In the genomic region with DNA sequence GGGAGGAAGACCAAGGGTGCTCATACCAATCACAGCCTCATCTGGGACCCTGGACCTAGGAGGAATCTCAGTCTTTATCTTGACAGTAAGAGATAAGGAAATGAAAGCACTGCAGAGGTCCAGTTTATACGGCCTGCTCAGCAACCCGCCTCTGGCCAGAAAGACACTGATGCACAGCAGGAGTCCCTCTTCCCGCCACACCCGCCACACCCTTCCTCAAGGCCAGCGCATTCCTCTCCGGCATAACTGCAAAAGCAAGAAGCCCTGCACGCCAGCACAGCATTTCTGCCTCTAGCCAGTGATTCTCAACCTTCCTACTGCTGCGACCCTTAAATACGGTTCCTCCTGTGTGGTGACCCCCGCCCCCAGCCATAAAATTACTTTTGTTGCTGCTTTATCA, we compare ENCODE assay signal across 18 mouse cellular contexts. TPM values are rescaled to one million over a fixed set of nuclear protein-coding genes. Genes with fewer than 3 reads are reported as not detected.
DNase-seq lines count a peak whose midpoint lies in the region; ATAC-seq lines count a peak whose summit lies in the region.
"Had no signal": no experiment of that assay in that cellular context is flagged by ENCODE, and none has a peak within 500 bp of the region (broad histone marks: within the 10 kb centered on the region; RNA-seq: fewer than 3 reads in every experiment).

No protein-coding gene starts in this region.

- no peak overlapping the region for H3K4me3 ChIP-seq in limb, embryonic 15.5 days
- H3K4me3 ChIP-seq in limb, embryonic 10.5 days: no peak overlapping the region
- H3K4me3 ChIP-seq in stomach, embryonic 16.5 days (replicated peaks; ENCODE audit: low read length): no peak overlapping the region
- no peak overlapping the region for H3K4me3 ChIP-seq in hindbrain, embryonic 10.5 days
- H3K4me3 ChIP-seq: embryonic facial prominence, embryonic 12.5 days; midbrain, embryonic 10.5 days had no signal

- no peaks in the 10 kb centered on the region for H3K9me3 ChIP-seq in limb, embryonic 15.5 days
- no peaks in the 10 kb centered on the region for H3K9me3 ChIP-seq in limb, embryonic 10.5 days (replicated peaks)
- no peaks in the 10 kb centered on the region for H3K9me3 ChIP-seq in stomach, embryonic 16.5 days (replicated peaks; ENCODE audit: control insufficient read depth, low read length)
- no peaks in the 10 kb centered on the region for H3K9me3 ChIP-seq in hindbrain, embryonic 10.5 days
- H3K9me3 ChIP-seq: embryonic facial prominence, embryonic 12.5 days; midbrain, embryonic 10.5 days had no signal

- H3K4me2 ChIP-seq in limb, embryonic 15.5 days: no peak overlapping the region
- no peak overlapping the region for H3K4me2 ChIP-seq in stomach, embryonic 16.5 days (ENCODE audit: low read depth, low read length)
- H3K4me2 ChIP-seq: embryonic facial prominence, embryonic 12.5 days; liver, embryonic 11.5 days had no signal

- ATAC-seq in limb, embryonic 15.5 days (ENCODE audit: insufficient number of reproducible peaks, low FRiP score, low TSS enrichment, low read depth): no peak
- ATAC-seq in stomach, embryonic 16.5 days (ENCODE audit: insufficient read depth, low FRiP score): no peak
- ATAC-seq: forebrain, embryonic 16.5 days; hindbrain, embryonic 16.5 days had no signal

- DNase-seq in limb, embryonic 10.5 days (ENCODE audit: low spot score): no peak
- peak; percentile 89 for DNase-seq in R1 (ENCODE audit: low read depth, low spot score)
- DNase-seq in lung, postnatal 10 days: peak; percentile 50
- DNase-seq in hindbrain, embryonic 10.5 days (ENCODE audit: low spot score): no peak
- no peak for DNase-seq in adrenal gland, adult 8-10 months
- DNase-seq in right cerebral cortex, adult 2 months (ENCODE audit: low spot score in 2 of 2): no peak
- DNase-seq: adrenal gland, postnatal 36 days; cerebellum, adult 2 months; layer of hippocampus, postnatal 36 days; right cerebral cortex, postnatal 4 days; thymus, postnatal 14 days had no signal

- no peak overlapping the region for H3K9ac ChIP-seq in limb, embryonic 15.5 days
- no peak overlapping the region for H3K9ac ChIP-seq in stomach, embryonic 16.5 days (ENCODE audit: low read length)
- H3K9ac ChIP-seq: embryonic facial prominence, embryonic 12.5 days had no signal

- peaks cover 15% of the 10 kb centered on the region for H3K4me1 ChIP-seq in limb, embryonic 15.5 days
- peaks cover 6% of the 10 kb centered on the region; the same call in 1 of the 2 replicates for H3K4me1 ChIP-seq in limb, embryonic 10.5 days
- peaks cover 17% of the 10 kb centered on the region for H3K4me1 ChIP-seq in stomach, embryonic 16.5 days (ENCODE audit: control insufficient read depth, insufficient read depth, low read length)
- peaks cover 10% of the 10 kb centered on the region; the same call in 1 of the 2 replicates for H3K4me1 ChIP-seq in hindbrain, embryonic 10.5 days (replicated peaks)

- peak overlapping the region; percentile 47; the same call in 1 of the 2 replicates for H3K27ac ChIP-seq in limb, embryonic 15.5 days
- H3K27ac ChIP-seq in limb, embryonic 10.5 days: no peak overlapping the region
- H3K27ac ChIP-seq in stomach, embryonic 16.5 days (ENCODE audit: low read length): peak overlapping the region; percentile 82
- H3K27ac ChIP-seq in hindbrain, embryonic 10.5 days: no peak overlapping the region
- H3K27ac ChIP-seq: embryonic facial prominence, embryonic 12.5 days; midbrain, embryonic 10.5 days had no signal

- 68% methylated on average over 10 of the region's 10 CpGs for WGBS in limb, embryonic 15.5 days
- WGBS in limb, embryonic 10.5 days: 84% methylated on average over 10 of the region's 10 CpGs
- WGBS in stomach, embryonic 16.5 days: 80% methylated on average over 10 of the region's 10 CpGs
- 86% methylated on average over 10 of the region's 10 CpGs for WGBS in hindbrain, embryonic 10.5 days

- H3K36me3 ChIP-seq in limb, embryonic 15.5 days: peaks cover 56% of the 10 kb centered on the region
- H3K36me3 ChIP-seq in limb, embryonic 10.5 days: peaks cover 78% of the 10 kb centered on the region
- 0 out of 2 replicates have a peak, but pooled peaks cover 6% of the 10 kb centered on the region for H3K36me3 ChIP-seq in stomach, embryonic 16.5 days (ENCODE audit: control insufficient read depth, insufficient read depth, low read length)
- H3K36me3 ChIP-seq in hindbrain, embryonic 10.5 days: peaks cover 83% of the 10 kb centered on the region

- H3K27me3 ChIP-seq in limb, embryonic 15.5 days: no peaks in the 10 kb centered on the region
- H3K27me3 ChIP-seq in limb, embryonic 10.5 days (ENCODE audit: low read depth, poor library complexity, severe bottlenecking): no peaks in the 10 kb centered on the region
- H3K27me3 ChIP-seq in stomach, embryonic 16.5 days (ENCODE audit: control insufficient read depth, insufficient read depth, low read length): no peaks in the 10 kb centered on the region
- H3K27me3 ChIP-seq in hindbrain, embryonic 10.5 days (ENCODE audit: insufficient read depth, poor library complexity, severe bottlenecking): no peaks in the 10 kb centered on the region
- H3K27me3 ChIP-seq: embryonic facial prominence, embryonic 12.5 days had no signal

RNA-seq across cellular contexts. Expression of a gene that starts 16.8 kb away (rescaled TPM):
- 144 and 161 TPM in 2 replicates for polyA plus RNA-seq in limb, embryonic 15.5 days (2015; fragmentation: Nextera tagmentation; extraction: Ambion mirVana)
- 138 and 152 TPM in 2 replicates for polyA plus RNA-seq in limb, embryonic 10.5 days (2016; fragmentation: Nextera tagmentation; extraction: Ambion mirVana)
- 157 and 160 TPM in 2 replicates for polyA plus RNA-seq in stomach, embryonic 16.5 days (2015; fragmentation: Nextera tagmentation; extraction: Ambion mirVana)
- 153 and 156 TPM in 2 replicates for polyA plus RNA-seq in hindbrain, embryonic 10.5 days (2016; fragmentation: Nextera tagmentation; extraction: Ambion mirVana)
- total RNA-seq in adrenal gland, adult 8-10 months (2022): 10 to 100 TPM; 76.5 to 88.9 (median 81.1) TPM

Comparison
In these comparisons a context has a peak if more than half of its experiments do, and no peak if none do; other contexts are left out.
1. H3K27ac ChIP-seq: peak in limb, embryonic 15.5 days (single experiment) and stomach, embryonic 16.5 days (single experiment); none in limb, embryonic 10.5 days (single experiment) and hindbrain, embryonic 10.5 days (single experiment).
2. DNase-seq: peak in R1 (single experiment) and lung, postnatal 10 days (single experiment); none in limb, embryonic 10.5 days (single experiment), hindbrain, embryonic 10.5 days (single experiment), adrenal gland, adult 8-10 months (single experiment) and right cerebral cortex, adult 2 months (0 of 2).